Mouse (Mus musculus): Measurements from ENCODE around the gene Slc1a7. TPM values are rescaled to one million over a fixed set of nuclear protein-coding genes. Genes with fewer than 3 reads are reported as not detected.

Gene Slc1a7
- total RNA-seq, 1 experiment: 0.18 TPM

GRCm38 (mm10) chr4:107991879-107992278 is 23.7 kb downstream of the Slc1a7 start:
- no peaks in the 10 kb centered on the region for H3K36me3 ChIP-seq (ENCODE audit: control insufficient read depth, insufficient read depth, low read length, poor library complexity, severe bottlenecking)
- H3K4me1 ChIP-seq (ENCODE audit: control insufficient read depth in 2 of 2, insufficient read depth in 2 of 2, low read length in 2 of 2, poor library complexity in 1 of 2): peaks cover under 1 to 7% of the 10 kb centered on the region in 2 experiments; a peak in 2 of 4 replicates
- H3K4me3 ChIP-seq (ENCODE audit: insufficient read depth in 1 of 2, low read depth in 1 of 2, low read length in 2 of 2, poor library complexity in 1 of 2, severe bottlenecking in 1 of 2): no peak overlapping the region
- in situ Hi-C loops (cut with MboI; ENCODE audit: low sequenced_read_pairs in 2 of 2, unreplicated experiment in 2 of 2): no loop called here
- DNase-seq (ENCODE audit: low read depth, low spot score): no peak
- no peak for TF ChIP-seq ZNF384 (IDR thresholded peaks at IDR 0.05; ENCODE audit: low read depth, low read length)
- TF ChIP-seq MAFK (IDR thresholded peaks at IDR 0.05; ENCODE audit: insufficient read depth, low read depth, low read length): no peak
- TF ChIP-seq ZC3H11A (IDR thresholded peaks at IDR 0.05; ENCODE audit: borderline replicate concordance, low read depth, low read length): no peak
- TF ChIP-seq HCFC1 (IDR thresholded peaks at IDR 0.05; ENCODE audit: borderline replicate concordance, insufficient read depth, low read length): no peak
- no peak for TF ChIP-seq CHD2 (IDR thresholded peaks at IDR 0.05; ENCODE audit: low read depth, low read length)
- H3K9ac ChIP-seq (ENCODE audit: insufficient read depth, low read depth, low read length, poor library complexity, severe bottlenecking): no peak overlapping the region
- H3K9me3 ChIP-seq (ENCODE audit: control insufficient read depth, insufficient read depth, low read depth, low read length): no peaks in the 10 kb centered on the region
- no peak overlapping the region for H3K27ac ChIP-seq (ENCODE audit: insufficient read depth, low read depth, low read length, poor library complexity, severe bottlenecking)

- no peak overlapping the region for H3K4me3 ChIP-seq (ENCODE audit: insufficient read depth in 1 of 2, low read depth in 1 of 2, low read length in 2 of 2, poor library complexity in 1 of 2, severe bottlenecking in 1 of 2)
- in situ Hi-C loops (cut with MboI; ENCODE audit: low sequenced_read_pairs in 2 of 2, unreplicated experiment in 2 of 2): no loop called here
- no peak for DNase-seq (ENCODE audit: low read depth, low spot score)
- H3K9me3 ChIP-seq (ENCODE audit: control insufficient read depth, insufficient read depth, low read depth, low read length): no peaks in the 10 kb centered on the region
- no peaks in the 10 kb centered on the region for H3K36me3 ChIP-seq (ENCODE audit: control insufficient read depth, insufficient read depth, low read length, poor library complexity, severe bottlenecking)
- no peak overlapping the region for H3K27ac ChIP-seq (ENCODE audit: insufficient read depth, low read depth, low read length, poor library complexity, severe bottlenecking)
- H3K9ac ChIP-seq (ENCODE audit: insufficient read depth, low read depth, low read length, poor library complexity, severe bottlenecking): no peak overlapping the region
- H3K4me1 ChIP-seq (ENCODE audit: control insufficient read depth in 2 of 2, insufficient read depth in 2 of 2, low read length in 2 of 2, poor library complexity in 1 of 2): peaks cover 2 to 10% of the 10 kb centered on the region in 2 experiments; a peak in 2 of 4 replicates
- TF ChIP-seq HCFC1 (IDR thresholded peaks at IDR 0.05; ENCODE audit: borderline replicate concordance, insufficient read depth, low read length): no peak
- TF ChIP-seq MAFK (IDR thresholded peaks at IDR 0.05; ENCODE audit: insufficient read depth, low read depth, low read length): no peak
- TF ChIP-seq ZC3H11A (IDR thresholded peaks at IDR 0.05; ENCODE audit: borderline replicate concordance, low read depth, low read length): no peak
- TF ChIP-seq ZNF384 (IDR thresholded peaks at IDR 0.05; ENCODE audit: low read depth, low read length): no peak
These were observed 26.9 kb downstream of the Slc1a7 start for GRCm38 (mm10) chr4:107995011-107995410.

- DNase-seq (ENCODE audit: low read depth, low spot score): no peak
- TF ChIP-seq MAFK (IDR thresholded peaks at IDR 0.05; ENCODE audit: insufficient read depth, low read depth, low read length): no peak
- TF ChIP-seq CHD2 (IDR thresholded peaks at IDR 0.05; ENCODE audit: low read depth, low read length): no peak
- TF ChIP-seq HCFC1 (IDR thresholded peaks at IDR 0.05; ENCODE audit: borderline replicate concordance, insufficient read depth, low read length): no peak
- TF ChIP-seq ZC3H11A (IDR thresholded peaks at IDR 0.05; ENCODE audit: borderline replicate concordance, low read depth, low read length): no peak
- no peak for TF ChIP-seq ZNF384 (IDR thresholded peaks at IDR 0.05; ENCODE audit: low read depth, low read length)
- no peak overlapping the region for H3K9ac ChIP-seq (ENCODE audit: insufficient read depth, low read depth, low read length, poor library complexity, severe bottlenecking)
- H3K27ac ChIP-seq (ENCODE audit: insufficient read depth, low read depth, low read length, poor library complexity, severe bottlenecking): no peak overlapping the region
- H3K36me3 ChIP-seq (ENCODE audit: control insufficient read depth, insufficient read depth, low read length, poor library complexity, severe bottlenecking): no peaks in the 10 kb centered on the region
- peaks cover 2 to 10% of the 10 kb centered on the region in 2 experiments; a peak in 2 of 4 replicates for H3K4me1 ChIP-seq (ENCODE audit: control insufficient read depth in 2 of 2, insufficient read depth in 2 of 2, low read length in 2 of 2, poor library complexity in 1 of 2)
- H3K4me3 ChIP-seq (ENCODE audit: insufficient read depth in 1 of 2, low read depth in 1 of 2, low read length in 2 of 2, poor library complexity in 1 of 2, severe bottlenecking in 1 of 2): no peak overlapping the region
- H3K9me3 ChIP-seq (ENCODE audit: control insufficient read depth, insufficient read depth, low read depth, low read length): no peaks in the 10 kb centered on the region
- in situ Hi-C loops (cut with MboI; ENCODE audit: low sequenced_read_pairs in 2 of 2, unreplicated experiment in 2 of 2): no loop called here
These were observed 27.6 kb downstream of the Slc1a7 start for GRCm38 (mm10) chr4:107995727-107996126.

DNA sequence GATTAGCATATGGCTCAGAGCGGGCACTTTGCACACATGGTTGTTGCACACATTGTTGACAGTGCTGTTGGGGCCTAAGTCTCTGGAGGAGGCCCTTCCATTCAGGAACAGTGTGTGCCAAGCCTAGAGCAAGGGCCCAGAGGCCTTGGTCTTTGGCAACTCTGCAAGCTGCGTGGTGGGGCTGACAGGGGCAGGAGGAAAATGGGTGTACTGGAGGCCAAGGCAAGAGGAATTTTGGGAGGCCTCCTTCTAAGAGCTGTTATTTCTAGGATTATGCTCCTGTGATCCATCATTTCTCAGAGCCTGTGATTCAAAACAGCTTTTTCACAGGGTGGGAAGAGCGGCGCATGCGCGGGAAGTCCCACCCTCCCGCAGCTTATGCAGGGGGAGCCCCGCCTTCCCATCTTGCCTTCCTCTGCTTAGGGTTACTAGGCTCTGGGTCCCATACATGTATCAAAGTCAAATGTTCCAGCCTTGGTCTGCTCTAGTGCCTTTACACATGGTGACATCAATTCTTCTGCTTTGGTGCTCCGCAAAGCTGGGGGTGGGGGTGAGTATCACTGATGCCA is 28.4 kb downstream of the Slc1a7 start:
- H3K36me3 ChIP-seq (ENCODE audit: control insufficient read depth, insufficient read depth, low read length, poor library complexity, severe bottlenecking): no peaks in the 10 kb centered on the region
- H3K27ac ChIP-seq (ENCODE audit: insufficient read depth, low read depth, low read length, poor library complexity, severe bottlenecking): no peak overlapping the region
- H3K4me3 ChIP-seq (ENCODE audit: insufficient read depth in 1 of 2, low read depth in 1 of 2, low read length in 2 of 2, poor library complexity in 1 of 2, severe bottlenecking in 1 of 2): no peak overlapping the region
- H3K9ac ChIP-seq (ENCODE audit: insufficient read depth, low read depth, low read length, poor library complexity, severe bottlenecking): no peak overlapping the region
- H3K4me1 ChIP-seq (ENCODE audit: control insufficient read depth in 2 of 2, insufficient read depth in 2 of 2, low read length in 2 of 2, poor library complexity in 1 of 2): peaks cover 2 to 10% of the 10 kb centered on the region in 2 experiments; a peak in 2 of 4 replicates
- DNase-seq (ENCODE audit: low read depth, low spot score): no peak
- TF ChIP-seq MAFK (IDR thresholded peaks at IDR 0.05; ENCODE audit: insufficient read depth, low read depth, low read length) (no peak), HCFC1 (IDR thresholded peaks at IDR 0.05; ENCODE audit: borderline replicate concordance, insufficient read depth, low read length) (no peak), ZC3H11A (IDR thresholded peaks at IDR 0.05; ENCODE audit: borderline replicate concordance, low read depth, low read length) (no peak), ZNF384 (IDR thresholded peaks at IDR 0.05; ENCODE audit: low read depth, low read length) (no peak), CHD2 (IDR thresholded peaks at IDR 0.05; ENCODE audit: low read depth, low read length) (no peak)
- in situ Hi-C loops (cut with MboI; ENCODE audit: low sequenced_read_pairs in 2 of 2, unreplicated experiment in 2 of 2): no loop called here
- H3K9me3 ChIP-seq (ENCODE audit: control insufficient read depth, insufficient read depth, low read depth, low read length): no peaks in the 10 kb centered on the region
